Mouse (Mus musculus): ENCODE data around the gene Sel1l.

- TF ChIP-seq POLR2A (IDR thresholded peaks at IDR 0.05; ENCODE audit: borderline replicate concordance, low read depth, low read length): no peak
- TF ChIP-seq CTCF (IDR thresholded peaks at IDR 0.05; ENCODE audit: low read depth, low read length): no peak
Measured at GRCm38 (mm10) chr12:91774811-91775284, 74.1 kb downstream of the Sel1l start.

All from bone marrow macrophage, adult 2 months (primary cell).